Mouse (Mus musculus): ENCODE results near the gene Rsl1. TPM values are rescaled to one million over a fixed set of nuclear protein-coding genes. Genes with fewer than 3 reads are reported as not detected.
A peak's percentile ranks its signal among the peaks of the same experiment; 100 is the strongest.
"Not testable (repeated sequence)": the region's sequence is repeated elsewhere in the genome, so short reads cannot be mapped to it uniquely, and the experiment has no call there.

Rsl1 gene
- polyA plus RNA-seq (2015; fragmentation: Nextera tagmentation; extraction: Ambion mirVana) = 5.0 and 6.4 TPM in 2 replicates

- Histone ChIP-seq H3K9ac (peak within 1 kb of the TSS; percentile 73), H3K4me3 (peak within 1 kb of the TSS; percentile 68), H3K4me2 (peak within 1 kb of the TSS; percentile 66)
- not testable (repeated sequence) for H3K36me3 ChIP-seq (ENCODE audit: poor library complexity, severe bottlenecking); H3K27ac ChIP-seq; H3K9me3 ChIP-seq (replicated peaks); H3K4me1 ChIP-seq; H3K27me3 ChIP-seq
- WGBS = 2% methylated on average over 17 of the region's 17 CpGs
- ATAC-seq = peak; percentile 98
Measured at GRCm38 (mm10) chr13:67172991-67173722, at the start of gene Rsl1. Gene Rsl1 (plus strand): TSS chr13:67173182.

GRCm38 (mm10) chr13:67124460-67124859, 48.5 kb upstream of the Rsl1 start:
- H3K36me3 ChIP-seq (ENCODE audit: poor library complexity, severe bottlenecking) = no peaks in the 10 kb centered on the region
- H3K4me1 ChIP-seq = peaks cover 7% of the 10 kb centered on the region
- H3K4me3 ChIP-seq = no peak overlapping the region
- H3K27me3 ChIP-seq = no peaks in the 10 kb centered on the region
- H3K4me2 ChIP-seq = no peak overlapping the region
- WGBS = 96% methylated on average over 1 of the region's 1 CpGs
- H3K27ac ChIP-seq = no peak overlapping the region
- no peak for ATAC-seq
- H3K9me3 ChIP-seq (replicated peaks) = no peaks in the 10 kb centered on the region
- H3K9ac ChIP-seq = no peak overlapping the region

GRCm38 (mm10) chr13:67127507-67127906, 45.5 kb upstream of the Rsl1 start:
- WGBS = 81% methylated on average over 10 of the region's 10 CpGs
- H3K36me3 ChIP-seq (ENCODE audit: poor library complexity, severe bottlenecking); H3K4me1 ChIP-seq; H3K9ac ChIP-seq; H3K9me3 ChIP-seq (replicated peaks); H3K27ac ChIP-seq; H3K27me3 ChIP-seq: not testable (repeated sequence)
- peak; percentile 34 for ATAC-seq
- peak overlapping the region; percentile 75 for H3K4me2 ChIP-seq
- peak overlapping the region; percentile 69; the same call in 1 of the 2 replicates for H3K4me3 ChIP-seq

GRCm38 (mm10) chr13:67128038-67128721, 44.8 kb upstream of the Rsl1 start:
- Histone ChIP-seq H3K4me1 (peaks cover 7% of the 10 kb centered on the region), H3K4me2 (peak overlapping the region; percentile 75), H3K9ac (peak overlapping the region; percentile 81), H3K4me3 (peak overlapping the region; percentile 69), H3K36me3 (ENCODE audit: poor library complexity, severe bottlenecking) (no peaks in the 10 kb centered on the region), H3K9me3 (replicated peaks) (no peaks in the 10 kb centered on the region), H3K27me3 (no peaks in the 10 kb centered on the region), H3K27ac (peak overlapping the region; percentile 40; the same call in 1 of the 2 replicates)
- under 1% methylated on average over 18 of the region's 18 CpGs for WGBS
- ATAC-seq = peak; percentile 98

- not testable (repeated sequence) for H3K27ac ChIP-seq; H3K27me3 ChIP-seq; H3K36me3 ChIP-seq (ENCODE audit: poor library complexity, severe bottlenecking); H3K4me3 ChIP-seq; H3K9ac ChIP-seq; H3K4me2 ChIP-seq; H3K4me1 ChIP-seq; H3K9me3 ChIP-seq (replicated peaks); ATAC-seq
- 70% methylated on average over 4 of the region's 4 CpGs for WGBS
Measured at GRCm38 (mm10) chr13:67166122-67166521, 6.9 kb upstream of the Rsl1 start.

GRCm38 (mm10) chr13:67173723-67174055, 707 bp downstream of the Rsl1 start:
- 29% methylated on average over 5 of the region's 5 CpGs for WGBS
- H3K9ac ChIP-seq = peak overlapping the region; percentile 73; the same call in 1 of the 2 replicates
- no peak for ATAC-seq

GRCm38 (mm10) chr13:67194340-67194894, 21.4 kb downstream of the Rsl1 start, which contains the start of gene Zfp455:
Gene Zfp455 (plus strand): TSS chr13:67194506.
- Histone ChIP-seq H3K4me1 (peaks cover 3% of the 10 kb centered on the region; the same call in 1 of the 2 replicates), H3K4me2 (peak within 1 kb of the TSS; percentile 69), H3K27ac (no peak within 1 kb of the TSS), H3K9me3 (replicated peaks) (no peaks in the 10 kb centered on the region), H3K27me3 (no peaks in the 10 kb centered on the region), H3K36me3 (ENCODE audit: poor library complexity, severe bottlenecking) (no peaks in the 10 kb centered on the region), H3K4me3 (peak within 1 kb of the TSS; percentile 66), H3K9ac (peak within 1 kb of the TSS; percentile 72)
- WGBS = 3% methylated on average over 13 of the region's 13 CpGs
- ATAC-seq = peak; percentile 95

More at GRCm38 (mm10) chr13:67173723-67174055, 707 bp downstream of the Rsl1 start:
- H3K27ac ChIP-seq = no peak overlapping the region
- H3K4me2 ChIP-seq = peak overlapping the region; percentile 66
- peaks cover 3% of the 10 kb centered on the region; the same call in 1 of the 2 replicates for H3K4me1 ChIP-seq
- H3K9me3 ChIP-seq (replicated peaks) = no peaks in the 10 kb centered on the region
- H3K27me3 ChIP-seq = no peaks in the 10 kb centered on the region
- H3K36me3 ChIP-seq (ENCODE audit: poor library complexity, severe bottlenecking) = no peaks in the 10 kb centered on the region
- H3K4me3 ChIP-seq = peak overlapping the region; percentile 68

GRCm38 (mm10) chr13:67201656-67202055, 28.7 kb downstream of the Rsl1 start:
- Histone ChIP-seq H3K4me2 (no peak overlapping the region), H3K27ac (no peak overlapping the region), H3K9ac (no peak overlapping the region), H3K9me3 (replicated peaks) (no peaks in the 10 kb centered on the region), H3K36me3 (ENCODE audit: poor library complexity, severe bottlenecking) (no peaks in the 10 kb centered on the region), H3K27me3 (no peaks in the 10 kb centered on the region), H3K4me1 (no peaks in the 10 kb centered on the region), H3K4me3 (no peak overlapping the region)
- WGBS = 78% methylated on average over 3 of the region's 3 CpGs
- ATAC-seq = no peak

- WGBS = 63% methylated on average over 4 of the region's 4 CpGs
- H3K27me3 ChIP-seq = no peaks in the 10 kb centered on the region
Measured at GRCm38 (mm10) chr13:67214015-67214607, 41.1 kb downstream of the Rsl1 start.

More at GRCm38 (mm10) chr13:67214015-67214607, 41.1 kb downstream of the Rsl1 start:
- Histone ChIP-seq H3K4me1 (no peaks in the 10 kb centered on the region), H3K9me3 (replicated peaks) (no peaks in the 10 kb centered on the region), H3K36me3 (ENCODE audit: poor library complexity, severe bottlenecking) (no peaks in the 10 kb centered on the region), H3K9ac (no peak overlapping the region), H3K4me3 (no peak overlapping the region), H3K4me2 (no peak overlapping the region), H3K27ac (no peak overlapping the region)
- no peak for ATAC-seq

Other genes starting within 250 kb of the Rsl1 start
- gene Zfp712, start 112.0 kb upstream of the Rsl1 start, polyA plus RNA-seq (2015; fragmentation: Nextera tagmentation; extraction: Ambion mirVana) = 5.6 and 6.8 TPM in 2 replicates
- 9.0 TPM in 2 replicates for gene Zfp708, start 75.2 kb upstream of the Rsl1 start, polyA plus RNA-seq (2015; fragmentation: Nextera tagmentation; extraction: Ambion mirVana)
- 2.3 TPM in 2 replicates for gene Gm28557, start 64.6 kb upstream of the Rsl1 start, polyA plus RNA-seq (2015; fragmentation: Nextera tagmentation; extraction: Ambion mirVana)
- gene Rslcan18, start 56.9 kb upstream of the Rsl1 start, polyA plus RNA-seq (2015; fragmentation: Nextera tagmentation; extraction: Ambion mirVana) = 0.10 TPM in 1 of 2 replicates, not detected in the other
- gene Zfp759, start 51.5 kb upstream of the Rsl1 start, polyA plus RNA-seq (2015; fragmentation: Nextera tagmentation; extraction: Ambion mirVana) = 2.6 and 3.6 TPM in 2 replicates
- 2.8 and 3.6 TPM in 2 replicates for gene Zfp455, start 21.3 kb downstream of the Rsl1 start, polyA plus RNA-seq (2015; fragmentation: Nextera tagmentation; extraction: Ambion mirVana)
- 3.2 and 3.7 TPM in 2 replicates for gene Zfp458, start 105.3 kb downstream of the Rsl1 start, polyA plus RNA-seq (2015; fragmentation: Nextera tagmentation; extraction: Ambion mirVana)
- gene Zfp457, start 133.3 kb downstream of the Rsl1 start, polyA plus RNA-seq (2015; fragmentation: Nextera tagmentation; extraction: Ambion mirVana) = 0.87 and 1.00 TPM in 2 replicates
- gene Zfp595, start 159.4 kb downstream of the Rsl1 start, polyA plus RNA-seq (2015; fragmentation: Nextera tagmentation; extraction: Ambion mirVana) = 1.5 and 1.6 TPM in 2 replicates
- gene Gm28044, start 187.4 kb downstream of the Rsl1 start, polyA plus RNA-seq (2015; fragmentation: Nextera tagmentation; extraction: Ambion mirVana) = 0.88 TPM in 1 of 2 replicates, not detected in the other
- gene Zfp953, start 187.4 kb downstream of the Rsl1 start, polyA plus RNA-seq (2015; fragmentation: Nextera tagmentation; extraction: Ambion mirVana) = 0.55 and 0.70 TPM in 2 replicates
- not detected in 2 replicates for gene Gm28041, start 202.6 kb downstream of the Rsl1 start, polyA plus RNA-seq (2015; fragmentation: Nextera tagmentation; extraction: Ambion mirVana)
- gene Zfp456, start 202.6 kb downstream of the Rsl1 start, polyA plus RNA-seq (2015; fragmentation: Nextera tagmentation; extraction: Ambion mirVana) = 0.34 and 0.44 TPM in 2 replicates
- 3.2 and 5.2 TPM in 2 replicates for gene Zfp429, start 226.6 kb downstream of the Rsl1 start, polyA plus RNA-seq (2015; fragmentation: Nextera tagmentation; extraction: Ambion mirVana)
- gene Zfp459, start 248.2 kb downstream of the Rsl1 start, polyA plus RNA-seq (2015; fragmentation: Nextera tagmentation; extraction: Ambion mirVana) = 0.59 and 0.64 TPM in 2 replicates

Measured in forebrain, embryonic 13.5 days (tissue).